Mouse (Mus musculus): ENCODE measurements at regions not wholly inside any gene's neighbourhood (a gene's known extent, or its start where the extent isn't known, plus 50 kb on each side); places are given as distances from the start of the nearest gene placed in this dataset.
"Not testable (repeated sequence)": the region's sequence is repeated elsewhere in the genome, so short reads cannot be mapped to it uniquely, and the experiment has no call there.

GRCm38 (mm10) chr8:88064414-88065110 is 54.0 kb upstream of the Cnep1r1 start:
- DNase-seq = no peak

GRCm38 (mm10) chr8:88059107-88059506 is 59.5 kb upstream of the Cnep1r1 start:
- not testable (repeated sequence) for DNase-seq

GRCm38 (mm10) chr8:88057686-88058234 is 60.8 kb upstream of the Cnep1r1 start:
- no peak for DNase-seq

GRCm38 (mm10) chr8:88050651-88051050 is 67.9 kb upstream of the Cnep1r1 start:
- no peak for DNase-seq

GRCm38 (mm10) chr8:88049091-88049490 is 69.5 kb upstream of the Cnep1r1 start:
- DNase-seq = peak; percentile 45

- DNase-seq = no peak
Measured at GRCm38 (mm10) chr8:88045995-88046394, 72.6 kb upstream of the Cnep1r1 start.

GRCm38 (mm10) chr8:88039286-88039685 is 79.3 kb upstream of the Cnep1r1 start:
- DNase-seq = no peak

- no peak for DNase-seq
Measured at GRCm38 (mm10) chr8:88037994-88038393, 78.6 kb upstream of the Zfp423 start.

GRCm38 (mm10) chr8:88033054-88033453 is 73.7 kb upstream of the Zfp423 start:
- no peak for DNase-seq

- no peak for DNase-seq
Measured at GRCm38 (mm10) chr8:88024496-88024895, 65.1 kb upstream of the Zfp423 start.

- DNase-seq = peak; percentile 54
Measured at GRCm38 (mm10) chr8:88023423-88023822, 64.0 kb upstream of the Zfp423 start.

GRCm38 (mm10) chr8:88022776-88023385 is 63.5 kb upstream of the Zfp423 start:
- no peak for DNase-seq

GRCm38 (mm10) chr8:88019243-88020115 is 60.1 kb upstream of the Zfp423 start:
- no peak for DNase-seq

GRCm38 (mm10) chr8:88018494-88018893 is 59.1 kb upstream of the Zfp423 start:
- no peak for DNase-seq

- DNase-seq = no peak
Measured at GRCm38 (mm10) chr8:88012177-88012825, 52.9 kb upstream of the Zfp423 start.

- DNase-seq = peak; percentile 38
Measured at GRCm38 (mm10) chr8:88010566-88010965, 51.2 kb upstream of the Zfp423 start.

- no peak for DNase-seq
Measured at GRCm38 (mm10) chr8:88009878-88010277, 50.5 kb upstream of the Zfp423 start.

All from kidney, adult 9 months (tissue).